Mouse (Mus musculus) left cerebral cortex, postnatal 25 days (tissue): ENCODE measurements around the gene Agap2. TPM values are rescaled to one million over a fixed set of nuclear protein-coding genes. Genes with fewer than 3 reads are reported as not detected.
"Not testable (repeated sequence)": the region's sequence is repeated elsewhere in the genome, so short reads cannot be mapped to it uniquely, and the experiment has no call there.

Source experiments
- DNase-seq, 2 experiments: peaks; one replicate each; pipeline ENCODE4 v3.0.0; 2022; ENCODE audit warnings: low spot score in 2 of 2, mixed read lengths in 1 of 2
- intact Hi-C: fragments of 180-260 bp; cut with DNase I; formaldehyde crosslinking; loops from one replicate; pipeline ENCODE4 v1.15.1; 2025
- total RNA-seq, 2 experiments: library from RNA; stranded (reverse); gene quantifications; 2 replicates each; pipeline ENCODE4 v1.2.3; 2021

Agap2 gene
- total RNA-seq, 2 experiments from 2014 or later, result 678 to 689 TPM

DNA sequence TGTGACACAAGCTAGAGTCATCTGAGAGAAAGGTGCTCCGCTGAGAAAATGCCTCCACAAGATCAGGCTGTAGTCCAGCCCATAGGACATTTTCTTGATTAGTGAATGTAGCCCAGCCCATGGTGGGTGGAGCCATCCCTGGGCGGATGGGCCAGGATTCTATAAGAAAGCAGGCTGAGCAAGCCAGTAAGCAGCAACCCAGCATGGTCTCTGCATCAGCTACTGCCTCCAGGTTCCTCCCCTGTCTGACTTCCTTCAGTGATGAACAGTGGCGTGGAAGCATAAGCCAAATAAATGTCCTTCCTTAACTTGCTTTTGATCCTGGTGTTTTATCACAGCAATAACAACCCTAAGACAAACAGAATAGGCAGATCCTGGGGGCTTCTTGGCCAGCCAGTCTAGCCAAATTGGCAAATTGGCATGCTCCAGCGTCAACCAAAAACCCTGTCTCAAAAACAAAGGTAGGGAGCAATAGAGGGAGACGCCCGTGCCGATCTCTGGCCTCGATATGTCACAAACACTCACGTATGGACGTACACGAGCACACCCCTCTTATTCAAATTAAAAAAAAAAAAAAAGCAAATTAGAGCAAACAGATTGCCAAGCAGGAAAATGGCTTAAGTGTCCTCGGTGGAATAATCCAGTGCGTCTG is 47.8 kb downstream of the Agap2 start:
- intact Hi-C loops, result loop anchor here (1.0 to 2.0 kb wide), 2 partner anchors 42 to 104 kb away; partner anchors contain the start of gene B4galnt1
- DNase-seq, result peak; percentile 48 to 79

DNA sequence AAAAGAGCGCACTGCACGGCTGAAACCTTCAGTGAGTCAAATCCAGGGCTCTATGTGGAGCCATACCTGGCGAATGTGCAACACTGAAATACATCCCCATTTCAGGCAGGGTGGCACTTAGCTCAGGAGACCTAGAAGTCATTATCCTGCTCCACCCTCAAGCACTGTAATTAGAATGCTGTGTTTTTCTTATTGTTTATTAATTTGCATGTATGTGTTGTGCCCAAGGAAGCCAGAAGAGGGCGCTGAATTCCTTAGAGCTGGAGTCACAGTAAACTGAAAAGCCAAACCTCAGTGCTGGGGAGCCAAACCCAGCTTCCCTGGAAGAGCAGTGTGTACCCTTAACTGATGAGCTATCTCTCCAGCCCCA is 48.3 kb downstream of the Agap2 start:
- peak; percentile 83 to 89 for DNase-seq
- intact Hi-C loops, result loop anchor here (1.0 to 2.0 kb wide), 2 partner anchors 42 to 103 kb away; partner anchors contain the start of gene B4galnt1

GRCm38 (mm10) chr10:127125210-127126001 is 50.3 kb downstream of the Agap2 start:
- intact Hi-C loops, result no loop called here

GRCm38 (mm10) chr10:127126579-127126978 is 51.5 kb downstream of the Agap2 start:
- intact Hi-C loops, result no loop called here
- no peak for DNase-seq

More at GRCm38 (mm10) chr10:127125210-127126001, 50.3 kb downstream of the Agap2 start:
- DNase-seq, result peak in 1 of 2 experiments; percentile 47

- intact Hi-C loops, result no loop called here
Measured at GRCm38 (mm10) chr10:127127711-127128279, 52.7 kb downstream of the Agap2 start.

GRCm38 (mm10) chr10:127129431-127129830 is 54.3 kb downstream of the Agap2 start:
- no peak for DNase-seq
- intact Hi-C loops, result no loop called here

More at GRCm38 (mm10) chr10:127127711-127128279, 52.7 kb downstream of the Agap2 start:
- DNase-seq, result no peak

DNA sequence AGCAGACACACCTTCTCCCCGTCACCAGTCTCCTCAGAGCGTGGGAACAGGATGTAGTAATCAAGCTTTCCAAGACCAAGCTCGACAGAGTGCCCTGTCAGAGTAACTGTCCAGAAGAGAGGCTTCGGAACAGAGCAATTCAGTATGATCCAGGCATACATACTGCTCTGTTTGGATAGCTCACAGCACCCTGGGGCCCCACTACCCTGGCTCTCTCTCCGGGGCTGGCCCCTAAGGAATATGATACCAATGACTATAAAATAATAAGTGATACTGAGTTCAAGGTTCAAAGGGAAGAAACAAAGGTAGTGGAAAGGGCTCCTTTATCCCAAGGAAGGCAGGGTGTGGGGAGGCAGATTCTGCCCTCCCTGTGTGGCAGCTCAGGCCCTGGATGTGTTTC is 57.4 kb downstream of the Agap2 start:
- DNase-seq, result no peak
- intact Hi-C loops, result no loop called here

GRCm38 (mm10) chr10:127134394-127135035 is 59.4 kb downstream of the Agap2 start:
- DNase-seq, intact Hi-C loops: not testable (repeated sequence)

DNA sequence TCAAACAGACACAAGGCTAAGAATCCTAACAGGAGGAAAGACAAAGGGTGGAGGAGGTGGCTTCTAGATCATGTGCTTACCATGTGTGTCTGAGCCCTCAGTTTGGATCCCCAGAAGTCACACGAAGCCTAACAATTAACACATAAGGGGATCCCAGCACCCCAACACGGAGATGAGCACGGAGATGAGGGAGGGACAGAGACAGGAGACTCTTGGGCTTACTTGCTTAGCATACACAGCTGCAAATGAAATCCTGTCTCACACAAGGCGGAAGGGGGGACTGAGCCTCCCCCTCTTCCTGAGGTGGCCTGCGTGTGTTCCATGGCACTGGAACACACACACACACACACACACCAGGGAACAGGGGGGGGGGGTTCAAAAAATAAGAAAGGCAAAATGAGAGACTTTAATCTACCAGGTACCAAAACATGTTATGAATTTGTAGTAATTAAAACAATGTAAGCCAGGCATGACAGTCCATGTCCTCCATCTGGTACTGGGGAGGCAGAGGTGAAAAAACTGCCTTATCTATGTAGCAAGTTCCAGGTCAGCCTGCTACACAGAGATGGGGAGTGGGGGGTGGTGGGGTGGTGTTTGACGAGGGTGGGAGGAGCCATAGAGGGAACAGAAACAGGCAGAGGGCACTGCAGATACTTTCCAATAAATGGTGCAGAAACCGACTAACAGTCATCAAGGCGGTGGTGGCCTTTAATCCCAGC is 60.2 kb downstream of the Agap2 start:
- intact Hi-C loops, result no loop called here
- DNase-seq, result no peak

DNA sequence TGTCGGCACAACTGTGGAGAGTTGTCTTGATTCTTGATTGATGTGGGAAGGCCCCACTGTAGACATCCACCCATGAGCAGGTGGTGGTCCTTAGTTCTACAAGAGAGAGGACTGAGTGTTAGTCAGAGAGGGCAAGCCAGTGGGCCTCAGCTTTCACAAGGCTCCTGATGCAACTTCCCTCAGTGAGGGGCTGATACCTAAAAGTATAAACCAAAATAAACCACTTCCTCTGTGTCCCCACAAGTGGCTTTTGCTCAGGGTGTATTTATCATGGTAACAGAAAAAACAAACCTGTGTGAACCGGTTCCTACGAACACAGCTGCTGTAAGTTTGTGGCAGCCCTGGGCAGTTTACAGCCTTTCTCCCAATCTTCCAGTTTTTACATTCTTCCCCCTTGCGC is 61.4 kb downstream of the Agap2 start:
- no peak for DNase-seq
- intact Hi-C loops, result no loop called here

GRCm38 (mm10) chr10:127137896-127138295 is 62.8 kb downstream of the Agap2 start:
- intact Hi-C loops, result no loop called here
- no peak for DNase-seq

- intact Hi-C loops, result no loop called here
- no peak for DNase-seq
Measured at GRCm38 (mm10) chr10:127138328-127139141, 63.5 kb downstream of the Agap2 start.

- intact Hi-C loops, result no loop called here
- no peak for DNase-seq
Measured at GRCm38 (mm10) chr10:127140971-127141370, 65.9 kb downstream of the Agap2 start.

GRCm38 (mm10) chr10:127141500-127141899 is 66.4 kb downstream of the Agap2 start:
- no peak for DNase-seq
- intact Hi-C loops, result no loop called here

Other genes starting within 250 kb of the Agap2 start
- gene Atp23, start 173.9 kb upstream of the Agap2 start, total RNA-seq, result 1 to 10 TPM; 9.2 to 9.7 TPM
- 10 to 100 TPM; 69.2 to 80.7 TPM for gene Ctdsp2, start 96.6 kb upstream of the Agap2 start, total RNA-seq
- gene Avil, start 74.6 kb upstream of the Agap2 start, total RNA-seq, result under 1 TPM in 1 of 2 experiments, not detected in 1; 0.25 TPM
- gene Tsfm, start 44.4 kb upstream of the Agap2 start, total RNA-seq, result 10 to 100 TPM; 30.1 to 37.1 TPM
- gene Mettl1, start 33.9 kb upstream of the Agap2 start, total RNA-seq, result 1 to 10 TPM; 8.7 to 9.7 TPM
- gene Eef1akmt3, start 33.8 kb upstream of the Agap2 start, total RNA-seq, result under 1 TPM; 0.16 to 0.25 TPM
- 1 to 10 TPM in 1 of 2 experiments, under 1 TPM in 1; 0.57 to 1.1 TPM for gene Cyp27b1, start 27.0 kb upstream of the Agap2 start, total RNA-seq
- 10 to 100 TPM; 21.7 to 21.8 TPM for gene March9, start 15.1 kb upstream of the Agap2 start, total RNA-seq
- gene Cdk4, start 11.8 kb upstream of the Agap2 start, total RNA-seq, result 10 to 100 TPM; 84.9 to 86.2 TPM
- 10 to 100 TPM; 65.5 to 71.5 TPM for gene Tspan31, start 5.0 kb upstream of the Agap2 start, total RNA-seq
- 100 to 1,000 TPM; 106 to 112 TPM for gene Os9, start 45.8 kb downstream of the Agap2 start, total RNA-seq
- gene B4galnt1, start 89.9 kb downstream of the Agap2 start, total RNA-seq, result 100 to 1,000 TPM; 111 to 116 TPM
- 1 to 10 TPM; 2.4 to 4.1 TPM for gene Slc26a10, start 105.4 kb downstream of the Agap2 start, total RNA-seq
- gene Arhgef25, start 114.8 kb downstream of the Agap2 start, total RNA-seq, result 100 to 1,000 TPM; 142 to 156 TPM
- 100 to 1,000 TPM; 210 TPM for gene Dtx3, start 120.4 kb downstream of the Agap2 start, total RNA-seq
- gene Pip4k2c, start 136.3 kb downstream of the Agap2 start, total RNA-seq, result 10 to 100 TPM; 95.2 to 95.6 TPM
- 100 to 1,000 TPM; 934 to 952 TPM for gene Kif5a, start 188.1 kb downstream of the Agap2 start, total RNA-seq
- gene Dctn2, start 191.1 kb downstream of the Agap2 start, total RNA-seq, result 100 to 1,000 TPM; 262 to 278 TPM
- 10 to 100 TPM; 32.2 to 38.9 TPM for gene Mbd6, start 213.7 kb downstream of the Agap2 start, total RNA-seq
- 10 to 100 TPM; 56.0 to 57.1 TPM for gene Mars, start 236.5 kb downstream of the Agap2 start, total RNA-seq
- gene Arhgap9, start 246.7 kb downstream of the Agap2 start, total RNA-seq, result 1 to 10 TPM in 1 of 2 experiments, under 1 TPM in 1; 0.99 to 1.1 TPM